Mouse (Mus musculus) urinary bladder, postnatal 25 days (tissue): Measurements from ENCODE around the gene Helz2.

ENCODE experiments used
- DNase-seq: peaks from one replicate; pipeline ENCODE4 v3.0.0; 2022; ENCODE audit warnings: low spot score

Helz2 gene

GRCm38 (mm10) chr2:181238091-181238610 is 3.7 kb downstream of the Helz2 start:
- DNase-seq: no peak

- no peak for DNase-seq
Observed at GRCm38 (mm10) chr2:181237251-181238014, 4.4 kb downstream of the Helz2 start.

GRCm38 (mm10) chr2:181235681-181236566 is 5.9 kb downstream of the Helz2 start:
- no peak for DNase-seq

GRCm38 (mm10) chr2:181234680-181235079 is 7.1 kb downstream of the Helz2 start:
- DNase-seq: no peak

- no peak for DNase-seq
Observed at GRCm38 (mm10) chr2:181233443-181233842, 8.4 kb downstream of the Helz2 start.

- DNase-seq: no peak
Observed at GRCm38 (mm10) chr2:181231171-181231570, 10.7 kb downstream of the Helz2 start.

- no peak for DNase-seq
Observed at GRCm38 (mm10) chr2:181228335-181228734, 13.5 kb downstream of the Helz2 start.

- DNase-seq: no peak
Observed at GRCm38 (mm10) chr2:181227122-181227521, 14.7 kb downstream of the Helz2 start.

GRCm38 (mm10) chr2:181224994-181225393 is 16.8 kb downstream of the Helz2 start:
- no peak for DNase-seq

GRCm38 (mm10) chr2:181220361-181220760 is 21.5 kb downstream of the Helz2 start:
- DNase-seq: no peak

GRCm38 (mm10) chr2:181219538-181220216 is 22.1 kb downstream of the Helz2 start, which contains the start of gene Fndc11:
Gene Fndc11 (plus strand): TSS chr2:181220013.
- DNase-seq: peak; percentile 39

GRCm38 (mm10) chr2:181218881-181219485 is 22.8 kb downstream of the Helz2 start:
- DNase-seq: no peak

- no peak for DNase-seq
Observed at GRCm38 (mm10) chr2:181216037-181216436, 25.8 kb downstream of the Helz2 start.

- DNase-seq: no peak
Observed at GRCm38 (mm10) chr2:181213021-181213445, 28.8 kb downstream of the Helz2 start, which contains the start of gene Srms. Gene Srms (minus strand): TSS chr2:181213185.

- DNase-seq: no peak
Observed at GRCm38 (mm10) chr2:181212389-181213020, 29.3 kb downstream of the Helz2 start.

GRCm38 (mm10) chr2:181206118-181206517 is 35.7 kb downstream of the Helz2 start:
- DNase-seq: no peak

GRCm38 (mm10) chr2:181205678-181206077 is 36.1 kb downstream of the Helz2 start:
- no peak for DNase-seq

- no peak for DNase-seq
Observed at GRCm38 (mm10) chr2:181202886-181203285, 38.9 kb downstream of the Helz2 start.

GRCm38 (mm10) chr2:181202422-181202821 is 39.4 kb downstream of the Helz2 start, which contains the start of gene Ptk6:
Gene Ptk6 (minus strand): TSS chr2:181202789.
- DNase-seq: no peak

- DNase-seq: no peak
Observed at GRCm38 (mm10) chr2:181201606-181202005, 40.2 kb downstream of the Helz2 start.
